ENCODE assay signal across 24 mouse cellular contexts in genomic region chr6:145610901-145611300, GRCm38 (mm10). TPM values are rescaled to one million over a fixed set of nuclear protein-coding genes. Genes with fewer than 3 reads are reported as not detected.
"Had no signal": no experiment of that assay in that cellular context is flagged by ENCODE, and none has a peak within 500 bp of the region (broad histone marks: within the 10 kb centered on the region; RNA-seq: fewer than 3 reads in every experiment).

No protein-coding gene starts in this region.

- DNase-seq: lung, adult 18-20 months; lung, embryonic 14.5 days; lung, postnatal 10 days; lung, postnatal 4 days; right cerebral cortex, adult 18-20 months; right cerebral cortex, postnatal 25 days; right cerebral cortex, postnatal 4 days; spleen, adult 18-20 months; thymus, adult 18-20 months; thymus, postnatal 14 days; thymus, postnatal 36 days had no signal

- H3K9me3 ChIP-seq: midbrain, embryonic 10.5 days; midbrain, embryonic 13.5 days; midbrain, embryonic 15.5 days; neural tube, embryonic 13.5 days; neural tube, embryonic 15.5 days had no signal

- H3K9ac ChIP-seq: liver, embryonic 14.5 days; lung, embryonic 14.5 days; midbrain, embryonic 13.5 days; midbrain, embryonic 15.5 days; neural tube, embryonic 13.5 days; neural tube, embryonic 15.5 days had no signal

- H3K4me3 ChIP-seq: midbrain, embryonic 10.5 days; midbrain, embryonic 13.5 days; midbrain, embryonic 15.5 days; myocyte; neural tube, embryonic 13.5 days; neural tube, embryonic 15.5 days had no signal

- H3K4me2 ChIP-seq: lung, embryonic 14.5 days; midbrain, embryonic 13.5 days; midbrain, embryonic 15.5 days; neural tube, embryonic 13.5 days; neural tube, embryonic 15.5 days had no signal

- H3K36me3 ChIP-seq: midbrain, embryonic 10.5 days; midbrain, embryonic 13.5 days; midbrain, embryonic 15.5 days; neural tube, embryonic 13.5 days; neural tube, embryonic 15.5 days had no signal

- H3K27ac ChIP-seq: liver, embryonic 14.5 days; midbrain, embryonic 10.5 days; midbrain, embryonic 13.5 days; midbrain, embryonic 15.5 days; neural tube, embryonic 13.5 days; neural tube, embryonic 15.5 days had no signal

- ATAC-seq: midbrain, embryonic 13.5 days; midbrain, embryonic 15.5 days had no signal

- H3K27me3 ChIP-seq: midbrain, embryonic 13.5 days; midbrain, embryonic 15.5 days; neural tube, embryonic 13.5 days; neural tube, embryonic 15.5 days had no signal

- H3K4me1 ChIP-seq: midbrain, embryonic 10.5 days; midbrain, embryonic 15.5 days; neural tube, embryonic 15.5 days had no signal

RNA-seq across cellular contexts. Expression of gene Lmntd1, which starts 3.2 kb away (rescaled TPM):
- polyA plus RNA-seq: liver, embryonic 16.5 days; myocyte; small intestine, adult 2 months had no signal

RNA-seq across cellular contexts. Expression of gene Tuba3b, which starts 4.7 kb away (rescaled TPM):
- polyA plus RNA-seq: liver, embryonic 14.5 days; liver, embryonic 16.5 days; lung, embryonic 14.5 days; lung, embryonic 16.5 days; midbrain, embryonic 10.5 days; midbrain, embryonic 13.5 days; midbrain, embryonic 15.5 days; myocyte; neural tube, embryonic 11.5 days; neural tube, embryonic 13.5 days; neural tube, embryonic 15.5 days; small intestine, adult 2 months; stomach, embryonic 14.5 days; stomach, embryonic 16.5 days had no signal
